Mouse (Mus musculus) liver, postnatal 0 days (tissue): Measurements from ENCODE around the gene Washc4.

ENCODE experiments used
- CTCF ChIP-seq: sonication (generic); IDR thresholded peaks from 2 replicates; pipeline ENCODE4 v1.5.1; 2016; ENCODE audit warnings: antibody characterized with exemption, low read depth
- EP300 ChIP-seq: IDR thresholded peaks from 2 replicates; pipeline ENCODE4 v1.6.1; 2016; ENCODE audit warnings: antibody characterized with exemption, low read depth, mild to moderate bottlenecking

- TF ChIP-seq EP300 (no peak), CTCF (no peak)
Observed at GRCm38 (mm10) chr10:83634461-83634860, 90.9 kb downstream of the Washc4 start.
